Mouse (Mus musculus) megakaryocyte, adult 5-6 weeks (primary cell): ENCODE measurements around the gene Abt1. TPM values are rescaled to one million over a fixed set of nuclear protein-coding genes. Genes with fewer than 3 reads are reported as not detected.

Experiments used
- ATAC-seq: 2 replicates; pipeline ENCODE4 v1.8.0; 2016; ENCODE audit warnings: mild to moderate bottlenecking, inconsistent platforms; ENCODE audit not compliant: poor library complexity, severe bottlenecking
- total RNA-seq, 2 experiments: library from RNA; stranded (forward) in 1 of 2; stranded (reverse) in 1 of 2; fragments of 153-499, 151-499 nt in 1 of 2; fragments of 221-1000, 200-1000 nt in 1 of 2; gene quantifications; 2 replicates each; pipeline versions ENCODE4 v1.2.3 to v1.2.4; 2015 to 2017

Abt1 gene
- total RNA-seq (2015) (5.1 and 5.2 TPM in 2 replicates), total RNA-seq (2017) (6.8 and 11.2 TPM in 2 replicates)

DNA sequence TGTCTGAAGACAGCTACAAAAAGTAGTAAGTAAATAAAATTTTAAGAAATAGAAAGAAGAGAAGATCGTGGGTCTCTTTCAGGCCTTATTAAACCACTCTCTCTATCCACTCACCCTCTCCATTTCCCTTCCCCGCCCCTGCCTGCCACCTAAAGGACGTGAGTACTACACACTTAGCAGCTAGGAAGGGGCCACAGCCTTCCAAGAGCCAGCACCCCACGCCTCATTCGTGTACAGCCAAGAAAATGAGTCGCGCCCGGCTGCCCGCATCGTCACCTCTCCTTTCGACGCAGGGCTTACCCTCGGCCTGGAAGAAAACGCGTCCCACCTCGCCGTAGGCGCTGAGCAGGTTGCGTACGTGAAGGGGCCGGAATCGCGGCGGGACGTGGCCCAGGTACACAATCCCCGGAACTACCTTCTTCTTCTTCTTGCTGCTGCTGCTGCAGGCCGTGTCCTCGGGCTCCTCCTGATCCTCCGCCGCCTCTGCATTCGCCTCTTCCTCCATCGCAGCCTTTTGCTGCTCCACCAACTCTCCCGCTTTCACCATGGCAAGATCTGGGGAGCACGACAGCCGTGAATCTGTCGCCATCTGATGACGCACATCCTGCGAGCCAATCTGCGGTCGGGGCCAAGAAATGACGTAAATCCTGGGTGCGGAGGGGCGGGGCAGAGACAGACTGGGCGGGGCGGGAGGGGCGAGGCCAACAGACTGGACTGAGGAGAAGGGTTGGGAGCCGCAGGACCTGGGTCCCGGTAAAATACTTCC is at the start of gene Abt1:
TSS of gene Abt1 (minus strand) at position 581 of the 766 bp plus-strand sequence.
- ATAC-seq = peak; percentile 87

DNA sequence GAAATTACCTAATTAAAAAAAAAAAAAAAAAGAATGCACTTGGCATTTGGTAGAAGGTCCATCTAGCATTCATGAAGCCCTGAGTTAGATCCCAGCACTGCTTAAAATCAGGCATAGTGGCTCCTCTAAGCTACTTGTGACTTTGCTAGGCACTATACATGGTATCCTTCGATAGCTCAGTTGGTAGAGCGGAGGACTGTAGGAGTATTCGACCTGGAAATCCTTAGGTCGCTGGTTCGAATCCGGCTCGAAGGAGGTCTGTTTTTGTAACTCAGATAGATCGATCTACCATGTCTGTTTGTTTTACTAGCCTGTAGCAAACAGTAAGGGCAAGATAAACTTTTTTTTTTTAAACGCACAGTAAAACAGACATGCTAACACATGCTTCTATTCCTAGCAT is 43.2 kb upstream of the Abt1 start:
- ATAC-seq = peak; percentile 25; the same call in 1 of the 2 replicates

DNA sequence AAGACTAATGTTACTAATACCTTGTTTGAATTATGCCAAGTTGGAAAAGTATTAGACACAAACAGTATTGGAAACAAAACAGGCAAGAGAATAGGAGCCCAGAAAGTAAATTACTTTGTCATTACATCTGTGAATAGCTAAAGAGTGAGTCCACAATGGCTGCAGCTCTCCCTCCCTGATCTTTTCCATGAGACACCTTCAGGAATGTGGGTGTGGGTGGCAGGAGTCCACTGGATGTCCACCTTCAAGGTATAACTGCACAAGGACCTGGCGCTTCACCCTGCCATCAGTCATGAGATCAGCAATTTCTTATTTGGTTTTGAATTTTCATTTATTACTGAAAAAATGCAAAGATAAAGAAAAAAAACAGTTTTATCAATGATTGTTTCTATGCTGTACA is 42.6 kb upstream of the Abt1 start:
- ATAC-seq = no peak

DNA sequence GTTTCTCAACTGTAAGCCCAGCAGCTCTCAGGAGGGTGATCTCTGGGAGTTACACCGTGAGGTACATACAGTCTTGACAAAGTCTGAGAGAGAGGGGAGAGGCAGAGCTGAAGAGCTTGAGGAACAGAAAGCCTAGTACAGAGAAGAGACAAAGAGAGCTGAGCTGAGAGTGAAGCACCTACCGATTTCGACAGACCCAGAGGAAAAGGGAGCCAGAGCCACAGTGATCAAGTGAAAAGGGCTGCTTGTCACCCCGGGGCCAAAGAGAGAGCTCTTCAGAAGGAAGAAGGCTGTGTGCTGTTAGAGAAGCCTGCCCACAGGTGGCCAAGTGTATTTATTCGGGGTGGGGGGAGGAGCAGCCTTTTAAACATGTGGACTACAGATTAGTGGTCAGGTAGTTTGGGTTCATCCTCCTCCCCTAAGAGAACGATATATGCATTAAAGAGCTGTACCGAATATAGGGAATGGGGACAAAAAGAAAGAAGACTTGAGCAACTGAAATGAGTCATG is 42.0 kb upstream of the Abt1 start, which contains the start of gene Btn1a1:
TSS of gene Btn1a1 (minus strand) at position 302 of the 510 bp plus-strand sequence.
- peak; percentile 28; the same call in 1 of the 2 replicates for ATAC-seq

DNA sequence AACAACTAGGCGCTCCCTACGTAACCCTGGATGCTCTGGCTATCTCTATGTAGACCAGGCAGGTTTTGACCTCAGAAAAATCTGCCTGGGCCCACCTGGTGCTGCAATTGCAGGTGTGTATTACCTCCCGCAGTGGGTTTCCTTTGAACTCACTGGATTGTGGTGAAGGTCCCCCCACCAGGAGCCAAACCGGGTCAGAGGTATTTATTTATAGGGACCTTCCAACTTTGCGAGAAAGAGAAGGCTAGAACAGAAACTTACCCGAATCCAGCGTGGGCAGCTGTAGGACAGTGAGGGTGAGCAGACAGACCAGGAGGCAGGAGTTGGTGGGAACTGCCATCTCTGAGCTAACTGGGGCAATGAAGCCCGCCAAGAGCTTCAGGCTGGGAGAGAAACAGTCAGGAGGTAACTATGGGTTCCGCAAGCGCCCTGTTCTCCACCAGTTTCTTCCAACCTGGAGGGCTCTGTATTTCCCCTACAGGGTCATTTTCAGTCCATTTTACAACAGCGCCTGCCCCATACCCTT is 41.2 kb upstream of the Abt1 start:
- ATAC-seq = peak; percentile 28

DNA sequence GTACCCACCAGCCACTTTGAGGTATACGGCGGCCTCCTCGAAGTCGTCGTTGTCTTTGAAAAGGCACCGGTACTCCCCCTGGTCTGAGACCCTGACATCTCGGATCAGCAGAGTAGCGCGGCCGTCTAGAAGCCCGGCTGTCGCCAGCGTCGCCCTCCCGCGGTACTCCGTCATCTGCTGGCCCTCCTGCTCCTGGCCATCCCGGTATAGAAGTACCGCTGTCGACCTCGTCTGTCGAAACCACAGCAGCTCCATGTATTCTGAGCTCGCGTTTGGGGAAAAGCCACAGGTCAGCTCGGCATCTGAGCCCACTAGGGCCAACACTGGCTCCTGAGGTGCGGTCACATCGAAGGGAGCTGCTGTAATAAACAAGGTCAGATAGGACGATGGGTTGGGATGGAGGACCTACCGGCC is 40.6 kb upstream of the Abt1 start:
- ATAC-seq = peak; percentile 61

- ATAC-seq = no peak
Observed at GRCm38 (mm10) chr13:23463381-23464223, 39.9 kb upstream of the Abt1 start.

DNA sequence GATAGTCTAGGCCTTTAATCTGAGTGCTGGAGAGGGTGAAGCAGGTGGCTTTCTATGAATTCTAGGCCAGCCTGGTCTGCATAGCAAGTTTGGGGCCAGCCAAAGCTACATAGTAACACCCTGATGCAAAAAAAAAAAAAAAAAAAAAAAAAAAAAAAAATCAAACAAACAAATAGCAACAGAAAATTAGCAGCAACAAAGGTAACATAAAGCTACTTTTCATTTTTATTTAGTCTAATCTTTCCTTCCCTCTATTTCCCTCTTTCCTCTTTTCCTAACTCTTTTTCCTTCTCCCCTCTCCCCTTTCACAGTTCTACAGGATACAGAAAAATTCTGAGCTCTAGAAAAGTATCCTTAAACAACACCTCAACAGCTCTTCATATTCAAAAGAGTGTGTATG is 39.0 kb upstream of the Abt1 start:
- no peak for ATAC-seq

GRCm38 (mm10) chr13:23462063-23462462 is 38.4 kb upstream of the Abt1 start:
- no peak for ATAC-seq

DNA sequence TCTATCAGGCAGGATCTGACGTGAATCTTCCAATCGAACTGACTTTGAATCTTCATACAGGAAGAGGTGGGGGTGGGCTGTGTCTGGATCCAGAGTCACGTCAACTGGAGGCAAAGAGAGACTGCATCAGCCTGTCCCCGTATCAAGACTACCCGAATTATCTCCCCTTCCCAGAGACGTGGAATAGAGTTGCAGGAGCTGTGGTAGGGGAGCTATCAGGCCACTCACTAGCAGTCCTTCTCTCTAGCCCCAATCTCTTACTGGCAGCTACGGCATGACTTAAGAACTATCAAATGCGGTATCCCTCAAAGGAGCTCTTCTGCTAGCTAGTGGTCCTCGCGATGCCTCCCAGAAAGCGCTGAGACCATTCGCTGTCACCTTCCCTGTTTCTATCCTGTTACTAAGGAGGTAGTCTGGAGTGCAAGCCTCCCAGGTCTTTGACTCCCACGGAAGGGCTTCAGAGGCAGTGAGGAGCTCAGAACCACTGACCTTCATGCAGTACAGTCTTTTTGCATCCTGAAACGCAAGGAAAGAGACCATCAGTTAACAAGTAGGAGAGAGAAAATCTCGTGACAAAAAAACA is 35.7 kb upstream of the Abt1 start:
- ATAC-seq = no peak

- no peak for ATAC-seq
Observed at GRCm38 (mm10) chr13:23453926-23454325, 30.3 kb upstream of the Abt1 start.

GRCm38 (mm10) chr13:23453362-23453862 is 29.7 kb upstream of the Abt1 start:
- peak; percentile 71 for ATAC-seq

GRCm38 (mm10) chr13:23450398-23450797 is 26.7 kb upstream of the Abt1 start:
- 0 out of 2 replicates have a peak, but pooled peaks have one; percentile 4 for ATAC-seq

DNA sequence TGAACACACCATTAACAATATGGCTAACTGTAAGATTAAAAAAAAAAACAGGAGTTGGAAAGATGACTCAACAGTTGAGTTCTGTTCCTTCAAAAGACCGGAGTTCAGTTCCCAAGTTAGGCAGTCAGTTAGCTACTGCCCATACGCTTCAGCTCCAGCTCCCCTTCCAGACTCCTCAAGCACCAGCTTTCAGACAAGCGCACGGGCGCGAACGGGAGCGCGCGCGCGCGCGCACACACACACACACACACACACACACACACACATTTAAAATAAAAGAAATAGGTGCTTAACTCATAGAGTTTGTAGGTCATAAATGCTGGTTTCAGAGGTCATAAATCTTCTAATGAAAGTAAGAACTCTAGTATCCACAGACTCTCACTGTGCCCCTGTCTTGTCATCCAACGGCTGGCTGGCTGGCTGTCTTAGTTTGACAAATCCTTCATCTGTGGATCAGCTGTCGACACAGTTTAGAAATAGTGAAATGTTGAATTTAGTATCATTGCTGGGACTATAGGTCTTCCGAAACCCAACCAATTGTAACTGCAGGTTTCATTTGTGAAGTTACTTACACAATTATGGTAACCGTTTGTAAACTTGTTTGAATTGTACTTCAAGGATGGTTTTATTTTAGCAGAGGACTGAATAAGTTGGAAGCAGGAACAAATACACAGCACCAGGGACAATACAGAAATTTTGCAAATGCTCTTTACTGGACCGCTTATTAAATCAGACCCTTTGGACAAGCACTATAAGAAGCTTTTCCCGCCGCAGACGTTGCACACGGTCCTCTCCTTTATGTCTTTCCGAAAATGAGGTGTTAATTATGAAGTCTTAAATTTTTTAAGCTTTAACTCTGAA is 25.8 kb upstream of the Abt1 start:
- ATAC-seq = no peak

- no peak for ATAC-seq
Observed at GRCm38 (mm10) chr13:23448758-23449157, 25.1 kb upstream of the Abt1 start.

- ATAC-seq = peak; percentile 43
Observed at GRCm38 (mm10) chr13:23446498-23446952, 22.9 kb upstream of the Abt1 start.

GRCm38 (mm10) chr13:23445561-23446320 is 22.1 kb upstream of the Abt1 start:
- peak; percentile 82 for ATAC-seq

DNA sequence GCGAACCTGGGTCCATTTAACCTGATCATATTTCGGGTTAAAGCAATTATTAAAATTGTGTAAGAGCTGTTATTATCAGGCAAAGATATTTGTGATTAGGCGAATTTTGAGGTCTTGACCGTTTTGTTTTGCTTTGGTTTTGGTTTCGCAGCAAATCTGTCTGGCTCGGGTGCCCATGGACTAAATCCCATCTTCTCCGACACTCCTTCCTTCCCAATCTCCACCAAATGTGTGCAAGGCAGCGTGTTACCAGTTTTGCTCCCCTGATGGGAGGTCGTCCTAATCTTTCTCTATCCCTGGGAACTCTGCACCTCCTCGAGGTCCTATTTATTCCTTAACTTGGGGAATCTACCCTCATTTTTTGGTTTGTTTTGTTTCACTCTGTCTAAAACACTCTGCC is 21.5 kb upstream of the Abt1 start:
- ATAC-seq = no peak

DNA sequence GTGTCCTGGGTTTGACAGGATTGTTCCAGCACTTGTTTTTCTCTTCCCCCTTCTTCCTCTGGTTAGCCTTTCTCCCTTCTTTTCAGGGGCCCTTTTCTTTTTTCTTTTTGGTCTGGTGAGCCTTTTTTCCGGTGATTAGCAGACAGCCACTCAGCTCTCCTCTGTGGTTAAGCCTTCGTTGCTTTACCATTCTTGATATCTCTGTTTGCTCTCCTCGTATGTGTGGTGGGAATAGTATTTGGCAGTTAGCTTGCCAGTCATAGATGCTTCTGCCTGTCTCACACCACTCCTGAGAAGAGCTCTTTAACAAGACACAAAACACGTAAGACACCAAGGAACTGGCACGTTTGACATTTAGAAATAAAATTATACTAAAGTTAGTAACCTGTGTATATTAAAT is 20.8 kb upstream of the Abt1 start:
- no peak for ATAC-seq
